Mouse (Mus musculus): ENCODE results near the gene A030003K21Rik. TPM values are rescaled to one million over a fixed set of nuclear protein-coding genes. Genes with fewer than 3 reads are reported as not detected.
A peak's percentile ranks its signal among the peaks of the same experiment; 100 is the strongest.
"Not testable (repeated sequence)": the region's sequence is repeated elsewhere in the genome, so short reads cannot be mapped to it uniquely, and the experiment has no call there.

The A030003K21Rik gene
- total RNA-seq, 2 experiments from 2014 or later, result not detected

DNA sequence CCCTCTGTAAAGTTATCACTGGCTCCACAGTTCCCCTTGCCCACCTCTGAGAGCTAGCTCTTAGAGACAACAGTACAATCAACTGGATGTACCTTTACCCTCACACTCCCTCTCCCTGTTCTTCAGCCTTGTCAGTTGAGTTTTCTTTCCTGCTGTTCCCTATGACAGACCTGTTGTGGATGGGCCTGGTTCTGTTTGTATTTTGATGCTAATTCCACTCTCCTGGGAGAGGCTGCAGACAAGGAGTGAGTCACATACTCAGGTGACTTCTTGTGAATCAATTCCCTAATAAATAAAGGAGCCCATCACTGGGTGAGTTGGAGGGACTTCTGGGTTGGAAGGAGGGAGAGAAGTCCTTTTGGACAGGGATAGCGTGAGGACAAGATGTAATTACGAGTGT lies 5.4 kb upstream of the A030003K21Rik start:
- TF ChIP-seq CTCF (conservative IDR thresholded peaks at IDR 0.05), result no peak
- Histone ChIP-seq H3K4me3 (no peak overlapping the region), H3K27ac (no peak overlapping the region)
- no peak for DNase-seq (ENCODE audit: low spot score in 2 of 2)

DNA sequence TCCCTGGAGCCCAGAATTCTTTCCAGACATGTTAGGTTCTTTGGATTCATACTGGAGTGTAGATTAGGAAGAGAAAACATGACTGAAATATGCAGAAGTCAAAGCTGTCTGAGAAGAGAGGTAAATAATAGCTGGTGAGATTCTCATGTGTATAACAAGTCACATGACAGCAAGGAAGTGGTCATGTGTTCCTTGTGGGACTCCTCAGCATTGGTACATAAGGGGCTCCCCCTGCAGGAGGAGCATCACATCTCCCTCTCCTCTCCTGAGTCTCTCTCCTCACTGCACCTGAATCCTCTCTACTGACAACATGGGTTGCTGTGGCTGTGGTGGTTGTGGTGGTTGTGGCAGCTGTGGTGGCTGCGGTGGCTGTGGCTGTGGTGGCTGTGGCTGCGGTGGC lies 2.8 kb upstream of the A030003K21Rik start:
- H3K27ac ChIP-seq; H3K4me3 ChIP-seq; DNase-seq (ENCODE audit: low spot score in 2 of 2): not testable (repeated sequence)

DNA sequence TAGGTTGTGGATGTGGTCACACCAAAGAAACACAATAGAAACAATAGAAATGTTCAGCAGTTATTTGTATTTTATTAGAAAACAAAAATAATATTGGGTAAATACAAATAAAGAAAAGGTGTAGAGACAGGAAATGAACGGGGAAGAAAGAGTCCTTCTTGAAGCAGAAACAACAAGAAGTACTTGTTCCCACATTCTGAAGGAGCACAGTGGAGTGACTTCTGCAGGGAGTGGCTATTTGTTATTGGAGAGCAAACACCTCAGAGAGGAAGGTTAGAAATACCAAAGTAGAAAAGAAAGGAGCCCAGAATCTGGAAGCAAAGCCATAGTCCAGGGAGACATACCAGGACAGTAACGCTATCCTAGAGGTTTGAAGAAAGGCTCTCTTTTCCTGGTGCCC lies 683 bp downstream of the A030003K21Rik start:
- not testable (repeated sequence) for DNase-seq (ENCODE audit: low spot score in 2 of 2); H3K4me3 ChIP-seq; H3K27ac ChIP-seq

DNA sequence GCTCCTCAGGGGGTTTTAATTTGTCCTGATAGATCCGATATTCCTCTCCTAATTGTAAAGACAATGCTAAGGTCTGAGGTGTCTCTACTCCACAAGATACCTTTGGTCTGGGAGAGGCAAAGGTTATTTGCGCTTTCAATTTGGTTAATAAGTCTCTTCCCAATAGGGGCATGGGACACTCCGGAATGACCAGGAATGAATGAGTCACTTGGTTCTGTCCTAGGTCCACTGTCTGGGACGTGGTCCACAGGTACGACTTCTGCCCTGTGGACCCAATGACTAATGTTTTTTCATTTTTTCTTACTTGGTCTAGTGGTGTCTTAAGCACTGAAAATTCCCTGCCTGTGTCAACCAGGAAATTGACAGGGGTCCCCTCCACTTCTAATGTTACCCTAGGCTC lies 4.5 kb downstream of the A030003K21Rik start:
- Histone ChIP-seq H3K4me3 (no peak overlapping the region), H3K27ac (no peak overlapping the region)
- DNase-seq (ENCODE audit: low spot score in 2 of 2), result no peak
- no peak for TF ChIP-seq CTCF (conservative IDR thresholded peaks at IDR 0.05)

DNA sequence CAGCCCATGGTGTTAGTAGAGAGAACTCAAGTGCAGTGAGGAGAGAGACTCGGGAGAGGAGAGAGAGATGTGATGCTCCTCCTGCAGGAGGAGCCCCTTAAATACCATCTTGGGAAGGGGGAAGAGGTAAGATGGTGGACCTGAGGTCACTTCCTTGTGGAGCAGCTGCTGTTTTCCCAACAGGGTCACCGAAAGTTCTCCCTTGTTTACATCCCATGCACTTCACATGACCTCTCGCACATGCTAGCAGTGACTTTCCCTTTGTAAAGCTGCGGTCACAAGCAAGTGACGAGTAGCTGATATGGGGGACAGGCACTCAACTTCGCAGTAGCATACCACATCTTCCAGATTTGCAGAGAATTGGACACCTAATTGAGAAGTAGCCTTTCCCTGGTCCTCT lies 11.9 kb downstream of the A030003K21Rik start, which contains the start of gene Gm6217:
Gm6217 (minus strand) TSS at position 74 of the 400 bp plus-strand sequence.
- not testable (repeated sequence) for H3K4me3 ChIP-seq; H3K27ac ChIP-seq; DNase-seq (ENCODE audit: low spot score in 2 of 2)

DNA sequence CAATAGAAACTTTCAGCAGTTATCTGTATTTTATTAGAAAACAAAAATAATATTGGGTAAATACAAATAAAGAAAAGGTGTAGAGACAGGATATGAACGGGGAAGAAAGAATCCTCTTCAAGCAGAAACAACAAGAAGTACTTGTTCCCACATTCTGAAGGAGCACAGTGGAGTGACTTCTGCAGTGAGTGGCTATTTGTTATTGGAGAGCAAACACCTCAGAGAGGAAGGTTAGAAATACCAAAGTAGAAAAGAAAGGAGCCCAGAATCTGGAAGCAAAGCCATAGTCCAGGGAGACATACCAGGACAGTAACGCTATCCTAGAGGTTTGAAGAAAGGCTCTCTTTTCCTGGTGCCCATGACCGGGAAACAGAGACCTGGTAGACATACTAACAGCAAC lies 12.6 kb downstream of the A030003K21Rik start:
- not testable (repeated sequence) for DNase-seq (ENCODE audit: low spot score in 2 of 2); H3K4me3 ChIP-seq; H3K27ac ChIP-seq

DNA sequence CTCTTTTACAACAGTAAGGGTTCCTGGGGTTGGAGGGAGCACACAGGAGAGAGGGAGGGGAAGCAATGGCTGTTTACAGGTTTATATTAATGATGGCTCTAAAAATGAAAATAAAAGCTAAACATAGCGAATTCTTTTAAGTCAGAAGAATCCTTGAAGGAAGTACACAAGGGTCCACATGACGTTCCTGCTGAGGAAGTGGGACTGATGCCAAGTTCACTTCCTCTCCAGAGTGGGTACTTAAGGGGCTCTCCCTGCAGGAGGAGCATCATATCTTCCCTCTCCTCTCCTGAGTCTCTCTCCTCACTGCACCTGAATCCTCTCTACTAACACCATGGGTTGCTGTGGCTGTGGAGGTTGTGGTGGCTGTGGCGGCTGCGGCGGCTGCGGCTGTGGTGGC lies 18.5 kb downstream of the A030003K21Rik start, which contains the start of gene A030014E15Rik:
A030014E15Rik (plus strand) TSS at position 268 of the 400 bp plus-strand sequence.
- Histone ChIP-seq H3K27ac (no peak within 1 kb of the TSS), H3K4me3 (no peak within 1 kb of the TSS)
- DNase-seq (ENCODE audit: low spot score in 2 of 2), result no peak
- no peak for TF ChIP-seq CTCF (conservative IDR thresholded peaks at IDR 0.05)

DNA sequence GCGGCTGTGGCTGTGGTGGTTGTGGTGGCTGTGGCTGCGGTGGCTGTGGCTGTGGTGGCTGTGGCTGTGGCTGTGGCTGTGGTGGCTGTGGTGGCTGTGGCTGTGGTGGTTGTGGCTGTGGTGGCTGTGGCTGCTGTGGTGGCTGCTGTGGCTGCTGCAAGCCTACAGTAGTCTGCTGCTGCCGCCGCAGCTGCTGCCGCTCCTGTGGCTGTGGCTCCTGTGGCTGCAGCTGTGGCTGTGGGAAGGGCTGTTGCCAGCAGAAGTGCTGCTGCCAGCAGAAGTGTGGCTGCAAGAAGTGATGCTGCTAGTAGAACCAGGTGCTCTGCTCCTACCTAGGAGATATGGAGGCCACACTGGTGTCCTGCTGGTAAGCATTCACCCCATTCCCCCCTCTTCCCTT lies 29.8 kb downstream of the A030003K21Rik start:
- DNase-seq (ENCODE audit: low spot score in 2 of 2); H3K4me3 ChIP-seq; H3K27ac ChIP-seq: not testable (repeated sequence)

DNA sequence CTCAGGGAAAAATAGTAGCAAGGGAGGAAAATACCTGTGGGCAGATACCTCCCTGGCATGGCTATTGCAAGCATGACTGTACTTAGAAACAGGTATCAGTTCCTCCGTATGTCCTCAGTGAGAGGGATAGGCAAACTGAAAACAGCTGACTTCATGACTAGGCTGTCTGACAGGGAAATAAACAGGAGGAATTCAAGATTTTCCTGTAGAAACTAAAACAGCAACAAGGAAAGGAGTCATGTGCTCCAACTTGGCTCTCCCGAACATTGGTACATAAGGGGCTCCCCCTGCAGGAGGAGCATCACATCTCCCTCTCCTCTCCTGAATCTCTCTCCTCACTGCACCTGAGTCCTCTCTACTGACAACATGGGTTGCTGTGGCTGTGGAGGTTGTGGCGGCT lies 30.2 kb downstream of the A030003K21Rik start, which contains the start of gene A030005L19Rik:
A030005L19Rik (plus strand) TSS at position 301 of the 400 bp plus-strand sequence.
- TF ChIP-seq CTCF (conservative IDR thresholded peaks at IDR 0.05), result peak; percentile 44
- DNase-seq (ENCODE audit: low spot score in 2 of 2), result no peak

DNA sequence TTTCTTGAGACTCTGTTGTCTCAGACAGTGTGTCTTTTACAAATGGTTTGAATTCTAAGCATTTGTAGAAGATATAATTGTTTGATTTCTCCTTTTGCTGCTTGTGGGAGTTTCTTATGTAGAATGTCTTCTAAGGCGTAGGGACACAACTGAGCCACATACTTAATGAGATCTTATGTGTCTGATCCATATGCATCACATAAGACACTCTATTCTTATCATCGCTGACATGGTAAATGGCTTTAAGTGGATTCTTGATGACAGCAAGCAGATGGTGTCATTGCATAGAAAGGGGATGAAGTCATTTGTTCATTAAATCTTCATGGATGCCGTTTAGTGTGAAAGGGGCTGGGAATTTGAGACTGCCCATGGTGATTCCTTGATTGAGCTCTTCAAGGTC lies 37.3 kb downstream of the A030003K21Rik start:
- no peak for DNase-seq (ENCODE audit: low spot score in 2 of 2)
- TF ChIP-seq CTCF (conservative IDR thresholded peaks at IDR 0.05), result no peak
- Histone ChIP-seq H3K4me3 (no peak overlapping the region), H3K27ac (no peak overlapping the region)

More for the DNA sequence above, 30.2 kb downstream of the A030003K21Rik start, which contains the start of gene A030005L19Rik:
- H3K4me3 ChIP-seq, result no peak within 1 kb of the TSS
- H3K27ac ChIP-seq, result no peak within 1 kb of the TSS

DNA sequence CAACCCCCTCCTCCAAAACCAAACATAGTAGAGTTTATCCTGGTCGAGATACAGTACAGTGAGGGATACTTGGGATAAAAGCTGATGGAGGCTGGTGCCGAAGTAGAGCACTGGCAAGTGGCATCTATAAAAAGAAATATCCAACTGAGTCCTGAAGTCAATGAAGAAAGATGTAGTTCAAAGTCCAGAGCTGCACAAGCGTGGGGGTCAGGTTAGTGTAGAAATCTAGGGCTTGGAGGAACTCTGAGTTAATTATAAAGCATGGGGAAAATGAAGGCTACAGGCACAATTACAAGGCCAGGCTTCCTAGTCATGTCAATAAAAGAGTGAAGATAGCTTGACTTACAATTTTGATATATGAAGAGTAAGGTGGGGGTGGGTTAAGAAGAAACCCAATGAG lies 42.0 kb downstream of the A030003K21Rik start:
- H3K27ac ChIP-seq, result no peak overlapping the region
- no peak for TF ChIP-seq CTCF (conservative IDR thresholded peaks at IDR 0.05)

DNA sequence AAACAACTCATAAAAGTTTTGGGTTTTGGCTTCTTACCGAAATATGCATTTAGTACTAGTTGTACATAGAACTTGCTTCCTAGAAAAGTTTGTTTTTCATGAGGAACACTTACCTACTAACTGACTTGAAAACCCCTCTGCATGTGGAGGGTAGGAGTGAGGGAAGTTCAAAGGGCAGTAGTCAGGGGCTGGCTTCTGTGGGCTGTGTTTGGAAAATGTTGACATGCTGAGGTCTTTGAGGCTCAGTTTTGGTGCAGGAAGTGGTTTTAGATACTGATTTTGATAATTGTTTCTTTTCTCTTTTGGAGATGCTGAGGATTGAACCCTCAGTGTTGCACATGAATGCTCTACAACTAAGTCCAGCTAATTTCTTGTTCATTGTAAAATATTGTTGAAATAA lies 42.6 kb downstream of the A030003K21Rik start:
- no peak overlapping the region for H3K27ac ChIP-seq
- no peak for DNase-seq (ENCODE audit: low spot score in 2 of 2)
- no peak for TF ChIP-seq CTCF (conservative IDR thresholded peaks at IDR 0.05)

More for the DNA sequence above, 42.0 kb downstream of the A030003K21Rik start:
- H3K4me3 ChIP-seq, result no peak overlapping the region
- no peak for DNase-seq (ENCODE audit: low spot score in 2 of 2)

DNA sequence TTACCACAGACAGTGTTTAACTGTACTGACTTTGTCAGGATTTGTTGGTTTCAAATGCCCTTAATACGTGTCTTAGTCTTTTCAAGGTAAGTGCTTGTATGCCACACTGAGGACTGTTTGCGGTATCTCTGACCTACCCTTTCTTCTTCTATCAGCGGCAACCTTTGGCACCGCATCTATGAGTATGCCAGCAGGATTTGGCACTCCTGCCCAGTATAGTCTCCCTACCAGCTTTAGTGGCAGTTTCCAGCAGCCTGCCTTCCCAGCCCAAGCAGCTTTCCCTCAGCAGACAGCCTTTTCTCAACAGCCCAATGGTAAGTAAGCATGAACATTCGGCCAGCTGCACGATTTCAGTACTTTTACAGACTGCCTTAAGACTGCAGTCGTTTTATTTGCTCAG lies 49.9 kb downstream of the A030003K21Rik start:
- no peak for TF ChIP-seq CTCF (conservative IDR thresholded peaks at IDR 0.05)
- DNase-seq (ENCODE audit: low spot score in 2 of 2), result no peak
- no peak overlapping the region for H3K27ac ChIP-seq
- no peak overlapping the region for H3K4me3 ChIP-seq

More for the DNA sequence above, 42.6 kb downstream of the A030003K21Rik start:
- H3K4me3 ChIP-seq, result no peak overlapping the region

Other genes starting within 250 kb of the A030003K21Rik start
- 100 to 1,000 TPM; 228 to 231 TPM for gene Mff, start 218.5 kb downstream of the A030003K21Rik start, total RNA-seq (2021)
- gene Tm4sf20, start 174.9 kb downstream of the A030003K21Rik start, total RNA-seq (2021), result not detected
- not detected for gene Gm47791, start 172.1 kb downstream of the A030003K21Rik start, total RNA-seq (2021)
- gene Agfg1, start 103.9 kb downstream of the A030003K21Rik start, total RNA-seq (2021), result 10 to 100 TPM; 68.9 TPM
- gene A030005L19Rik, start 30.1 kb downstream of the A030003K21Rik start, total RNA-seq (2021), result 1 to 10 TPM in 1 of 2 experiments, under 1 TPM in 1; 0.47 to 1.3 TPM
- not detected for gene A030014E15Rik, start 18.5 kb downstream of the A030003K21Rik start, total RNA-seq (2021)
- gene Gm6217, start 12.0 kb downstream of the A030003K21Rik start, total RNA-seq (2021), result not detected
- not detected for gene Gm7544, start 12.6 kb upstream of the A030003K21Rik start, total RNA-seq (2021)
- not detected for gene Gm47955, start 16.9 kb upstream of the A030003K21Rik start, total RNA-seq (2021)
- not detected for gene Gm47959, start 57.2 kb upstream of the A030003K21Rik start, total RNA-seq (2021)
- gene Slc19a3, start 95.1 kb upstream of the A030003K21Rik start, total RNA-seq (2021), result 1 to 10 TPM; 3.1 to 3.2 TPM
- gene Krtap28-10, start 99.1 kb upstream of the A030003K21Rik start, total RNA-seq (2021), result not detected
- not detected for gene Gm47969, start 101.5 kb upstream of the A030003K21Rik start, total RNA-seq (2021)
- gene A030005K14Rik, start 116.0 kb upstream of the A030003K21Rik start, total RNA-seq (2021), result not detected
- not detected for gene Krtap28-13, start 117.5 kb upstream of the A030003K21Rik start, total RNA-seq (2021)
- not detected for gene Ccl20, start 173.4 kb upstream of the A030003K21Rik start, total RNA-seq (2021)
- 1 to 10 TPM in 1 of 2 experiments, under 1 TPM in 1; 0.49 to 1.2 TPM for gene Daw1, start 216.4 kb upstream of the A030003K21Rik start, total RNA-seq (2021)

All from layer of hippocampus, adult 2 months (tissue).